Mouse (Mus musculus): ENCODE data around the gene Mrpl52. TPM values are rescaled to one million over a fixed set of nuclear protein-coding genes. Genes with fewer than 3 reads are reported as not detected.

Mrpl52 gene
- polyA plus RNA-seq, 1 experiment from 2014 or later = 255 TPM

GRCm38 (mm10) chr14:54440538-54440937, 13.8 kb downstream of the Mrpl52 start:
- Histone ChIP-seq H3K36me3 (peaks cover 34% of the 10 kb centered on the region), H3K9me3 (replicated peaks) (no peaks in the 10 kb centered on the region), H3K4me1 (peaks cover 9% of the 10 kb centered on the region; the same call in 1 of the 2 replicates), H3K9ac (no peak overlapping the region), H3K4me2 (replicated peaks) (no peak overlapping the region), H3K27ac (no peak overlapping the region), H3K4me3 (no peak overlapping the region), H3K27me3 (0 out of 2 replicates have a peak, but pooled peaks cover 2% of the 10 kb centered on the region)
- no peak for ATAC-seq (ENCODE audit: low FRiP score)
- WGBS = 93% methylated on average over 10 of the region's 14 CpGs

- Histone ChIP-seq H3K4me1 (peaks cover 9% of the 10 kb centered on the region; the same call in 1 of the 2 replicates), H3K4me2 (replicated peaks) (no peak overlapping the region), H3K4me3 (no peak overlapping the region), H3K36me3 (peaks cover 34% of the 10 kb centered on the region), H3K9ac (no peak overlapping the region), H3K9me3 (replicated peaks) (no peaks in the 10 kb centered on the region), H3K27ac (no peak overlapping the region), H3K27me3 (0 out of 2 replicates have a peak, but pooled peaks cover 3% of the 10 kb centered on the region)
- WGBS = 75% methylated on average over 4 of the region's 4 CpGs
- ATAC-seq (ENCODE audit: low FRiP score) = no peak
Observed at GRCm38 (mm10) chr14:54441365-54441764, 14.7 kb downstream of the Mrpl52 start.

GRCm38 (mm10) chr14:54442548-54442947, 15.8 kb downstream of the Mrpl52 start:
- H3K9me3 ChIP-seq (replicated peaks) = no peaks in the 10 kb centered on the region
- H3K36me3 ChIP-seq = peaks cover 34% of the 10 kb centered on the region
- no peak overlapping the region for H3K4me3 ChIP-seq
- 85% methylated on average over 3 of the region's 3 CpGs for WGBS
- peaks cover 9% of the 10 kb centered on the region; the same call in 1 of the 2 replicates for H3K4me1 ChIP-seq
- H3K27me3 ChIP-seq = 0 out of 2 replicates have a peak, but pooled peaks cover 3% of the 10 kb centered on the region
- no peak overlapping the region for H3K4me2 ChIP-seq (replicated peaks)
- no peak for ATAC-seq (ENCODE audit: low FRiP score)
- H3K9ac ChIP-seq = no peak overlapping the region
- H3K27ac ChIP-seq = peak overlapping the region; percentile 52; the same call in 1 of the 2 replicates

- Histone ChIP-seq H3K27ac (peak overlapping the region; percentile 52; the same call in 1 of the 2 replicates), H3K27me3 (0 out of 2 replicates have a peak, but pooled peaks cover 3% of the 10 kb centered on the region), H3K4me1 (peaks cover 9% of the 10 kb centered on the region; the same call in 1 of the 2 replicates), H3K4me2 (replicated peaks) (no peak overlapping the region), H3K9ac (no peak overlapping the region), H3K36me3 (peaks cover 33% of the 10 kb centered on the region), H3K9me3 (replicated peaks) (no peaks in the 10 kb centered on the region), H3K4me3 (no peak overlapping the region)
- WGBS = 20% methylated on average over 3 of the region's 3 CpGs
- ATAC-seq (ENCODE audit: low FRiP score) = 0 out of 2 replicates have a peak, but pooled peaks have one; percentile 32
Observed at GRCm38 (mm10) chr14:54443196-54443595, 16.5 kb downstream of the Mrpl52 start.

GRCm38 (mm10) chr14:54443712-54444618, 17.3 kb downstream of the Mrpl52 start:
- Histone ChIP-seq H3K27ac (no peak overlapping the region), H3K9me3 (replicated peaks) (no peaks in the 10 kb centered on the region), H3K4me1 (peaks cover 9% of the 10 kb centered on the region; the same call in 1 of the 2 replicates), H3K36me3 (peaks cover 26% of the 10 kb centered on the region), H3K27me3 (0 out of 2 replicates have a peak, but pooled peaks cover 3% of the 10 kb centered on the region), H3K9ac (no peak overlapping the region), H3K4me2 (replicated peaks) (no peak overlapping the region), H3K4me3 (no peak overlapping the region)
- 66% methylated on average over 15 of the region's 15 CpGs for WGBS
- no peak for ATAC-seq (ENCODE audit: low FRiP score)

- Histone ChIP-seq H3K27ac (no peak overlapping the region), H3K4me1 (peaks cover 9% of the 10 kb centered on the region; the same call in 1 of the 2 replicates), H3K9me3 (replicated peaks) (no peaks in the 10 kb centered on the region), H3K27me3 (0 out of 2 replicates have a peak, but pooled peaks cover 3% of the 10 kb centered on the region), H3K4me3 (no peak overlapping the region), H3K36me3 (peaks cover 11% of the 10 kb centered on the region), H3K9ac (no peak overlapping the region), H3K4me2 (replicated peaks) (no peak overlapping the region)
- no peak for ATAC-seq (ENCODE audit: low FRiP score)
- WGBS = 56% methylated on average over 3 of the region's 3 CpGs
Observed at GRCm38 (mm10) chr14:54445476-54445875, 18.8 kb downstream of the Mrpl52 start.

DNA sequence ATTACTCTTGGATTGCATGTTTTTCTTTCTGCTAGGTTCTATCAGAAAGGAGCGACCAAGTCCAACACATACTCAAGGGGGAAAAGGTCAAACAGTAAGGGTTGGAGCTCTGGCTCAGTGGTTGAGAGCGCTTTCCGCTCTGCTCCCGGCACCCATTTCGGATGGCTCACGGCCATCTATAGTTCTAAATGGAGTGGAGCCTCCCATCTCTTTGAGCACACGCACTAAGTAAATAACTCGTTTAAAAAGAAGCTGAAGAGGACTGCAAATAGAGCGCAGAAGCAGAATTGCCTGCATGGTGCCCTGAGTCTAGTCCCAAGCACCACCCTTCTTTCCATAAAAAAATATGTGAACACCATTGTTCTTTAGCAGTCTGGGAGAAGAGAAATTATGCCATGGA, 26.9 kb downstream of the Mrpl52 start:
- no peaks in the 10 kb centered on the region for H3K4me1 ChIP-seq
- H3K4me2 ChIP-seq (replicated peaks) = no peak overlapping the region
- H3K27ac ChIP-seq = no peak overlapping the region
- no peaks in the 10 kb centered on the region for H3K27me3 ChIP-seq
- H3K9me3 ChIP-seq (replicated peaks) = no peaks in the 10 kb centered on the region
- H3K36me3 ChIP-seq = no peaks in the 10 kb centered on the region
- no peak overlapping the region for H3K9ac ChIP-seq
- WGBS = 87% methylated on average over 9 of the region's 9 CpGs
- ATAC-seq (ENCODE audit: low FRiP score) = no peak
- H3K4me3 ChIP-seq = no peak overlapping the region

DNA sequence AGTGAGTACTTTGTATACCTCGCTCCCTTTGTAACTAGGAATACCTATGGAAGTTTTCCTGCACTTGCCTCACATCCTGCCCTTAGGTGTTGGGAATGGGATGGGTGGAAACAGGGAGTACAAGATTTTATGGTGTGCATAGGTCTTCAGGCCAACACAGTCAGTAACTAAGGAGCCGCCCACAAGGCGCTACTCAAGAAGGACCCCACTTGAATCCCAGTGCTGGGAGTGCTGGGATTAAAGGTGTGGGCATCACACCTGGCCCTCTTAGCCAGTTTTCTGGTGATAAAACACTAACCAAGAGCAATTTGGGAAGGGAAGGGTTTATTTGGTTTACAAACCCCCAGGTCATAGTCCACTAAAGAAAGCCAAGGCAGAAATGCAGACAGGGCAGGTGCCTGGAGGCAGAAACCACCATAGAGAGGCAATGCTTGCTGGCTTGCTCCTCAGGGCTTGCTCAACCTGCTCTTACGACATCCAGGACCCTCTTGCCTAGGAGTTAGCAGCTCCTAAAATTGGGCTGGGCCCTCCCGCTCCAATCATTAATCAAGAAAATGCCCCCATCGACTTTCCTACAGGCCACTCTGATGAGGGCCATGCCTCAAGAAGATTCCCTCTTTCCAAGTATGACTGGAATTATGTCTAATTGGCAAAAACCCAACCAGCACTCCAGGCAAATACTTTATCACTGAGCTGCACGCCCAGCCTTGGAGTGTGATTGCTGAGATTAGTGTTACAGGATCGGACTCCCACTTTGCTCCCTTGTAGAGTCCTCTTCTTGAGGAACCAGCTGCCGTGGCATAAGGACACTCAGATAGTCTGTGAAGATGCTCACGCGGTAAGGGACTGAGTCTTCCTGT, 28.2 kb downstream of the Mrpl52 start:
- no peak overlapping the region for H3K9ac ChIP-seq
- H3K27me3 ChIP-seq = no peaks in the 10 kb centered on the region
- no peaks in the 10 kb centered on the region for H3K36me3 ChIP-seq
- no peak overlapping the region for H3K4me3 ChIP-seq
- 87% methylated on average over 11 of the region's 11 CpGs for WGBS
- H3K4me1 ChIP-seq = no peaks in the 10 kb centered on the region
- no peak overlapping the region for H3K27ac ChIP-seq
- H3K9me3 ChIP-seq (replicated peaks) = no peaks in the 10 kb centered on the region
- no peak for ATAC-seq (ENCODE audit: low FRiP score)
- H3K4me2 ChIP-seq (replicated peaks) = no peak overlapping the region

- no peaks in the 10 kb centered on the region for H3K9me3 ChIP-seq (replicated peaks)
- H3K4me2 ChIP-seq (replicated peaks) = no peak overlapping the region
- no peaks in the 10 kb centered on the region for H3K27me3 ChIP-seq
- H3K36me3 ChIP-seq = no peaks in the 10 kb centered on the region
- no peak overlapping the region for H3K9ac ChIP-seq
- no peaks in the 10 kb centered on the region for H3K4me1 ChIP-seq
- no peak for ATAC-seq (ENCODE audit: low FRiP score)
- no peak overlapping the region for H3K4me3 ChIP-seq
- 88% methylated on average over 13 of the region's 14 CpGs for WGBS
- no peak overlapping the region for H3K27ac ChIP-seq
Observed at GRCm38 (mm10) chr14:54457907-54458569, 31.3 kb downstream of the Mrpl52 start.

DNA sequence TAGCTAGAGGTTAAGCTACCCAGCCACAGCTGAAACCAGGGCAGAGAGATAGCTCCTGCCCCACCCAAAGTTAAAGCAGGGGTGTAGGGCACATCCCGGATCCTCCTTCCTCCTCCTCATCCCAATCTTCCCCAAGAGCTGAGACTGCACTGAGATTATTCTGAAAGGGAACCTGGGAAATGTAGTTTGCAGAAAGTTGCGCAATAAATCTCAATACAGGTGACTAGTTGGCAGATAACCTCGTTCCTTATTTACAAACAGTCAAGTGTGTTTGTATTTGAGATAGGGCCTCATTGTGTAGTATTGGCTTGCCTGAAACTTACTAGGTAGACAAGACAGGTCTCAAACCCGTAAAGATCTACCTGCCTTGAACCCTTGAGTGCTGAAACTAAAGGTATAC, 35.4 kb downstream of the Mrpl52 start:
- no peaks in the 10 kb centered on the region for H3K9me3 ChIP-seq (replicated peaks)
- no peak for ATAC-seq (ENCODE audit: low FRiP score)
- H3K4me2 ChIP-seq (replicated peaks) = no peak overlapping the region
- no peak overlapping the region for H3K27ac ChIP-seq
- H3K9ac ChIP-seq = no peak overlapping the region
- no peaks in the 10 kb centered on the region for H3K36me3 ChIP-seq
- no peaks in the 10 kb centered on the region for H3K27me3 ChIP-seq
- WGBS = 78% methylated on average over 4 of the region's 4 CpGs
- H3K4me3 ChIP-seq = no peak overlapping the region
- peaks cover 8% of the 10 kb centered on the region for H3K4me1 ChIP-seq

GRCm38 (mm10) chr14:54463108-54463958, 36.6 kb downstream of the Mrpl52 start:
- H3K9ac ChIP-seq = peak overlapping the region; percentile 81
- peaks cover 8% of the 10 kb centered on the region for H3K4me1 ChIP-seq
- peaks cover 10% of the 10 kb centered on the region for H3K36me3 ChIP-seq
- no peaks in the 10 kb centered on the region for H3K9me3 ChIP-seq (replicated peaks)
- WGBS = 18% methylated on average over 12 of the region's 12 CpGs
- peak; percentile 47 for ATAC-seq (ENCODE audit: low FRiP score)
- peak overlapping the region; percentile 76 for H3K27ac ChIP-seq
- H3K27me3 ChIP-seq = no peaks in the 10 kb centered on the region
- peak overlapping the region; percentile 79 for H3K4me3 ChIP-seq
- H3K4me2 ChIP-seq (replicated peaks) = peak overlapping the region; percentile 92

All from hindbrain, embryonic 12.5 days (tissue).